Mouse (Mus musculus): ENCODE results near the gene Gstt2.
A peak's percentile ranks its signal among the peaks of the same experiment; 100 is the strongest.

GRCm38 (mm10) chr10:75832272-75832895 lies 4.8 kb downstream of the Gstt2 start:
- TF ChIP-seq CTCF (IDR thresholded peaks at IDR 0.05; ENCODE audit: low read depth) (peak; percentile 98), EP300 (IDR thresholded peaks at IDR 0.05; ENCODE audit: low read depth) (no peak)

Data from liver, postnatal 0 days (tissue).